Mouse (Mus musculus) left cerebral cortex, adult 18-20 months (tissue): ENCODE results near the gene Mpo. TPM values are rescaled to one million over a fixed set of nuclear protein-coding genes. Genes with fewer than 3 reads are reported as not detected.

Experiments used
- DNase-seq, 2 experiments: peaks; one replicate each; pipeline ENCODE4 v3.0.0; 2021 to 2022; ENCODE audit warnings: low spot score in 2 of 2, mixed read lengths in 1 of 2
- total RNA-seq, 2 experiments: library from RNA; stranded (reverse); gene quantifications; 2 replicates each; pipeline ENCODE4 v1.2.3; 2021

Gene Mpo
- total RNA-seq, 2 experiments from 2014 or later = 0.26 TPM; not detected in 1

- no peak for DNase-seq
Observed at GRCm38 (mm10) chr11:87757001-87757954, 36.1 kb upstream of the Mpo start.

- DNase-seq = no peak
Observed at GRCm38 (mm10) chr11:87758161-87758911, 35.0 kb upstream of the Mpo start.

GRCm38 (mm10) chr11:87758957-87759608 lies 34.3 kb upstream of the Mpo start:
- no peak for DNase-seq

GRCm38 (mm10) chr11:87759609-87760005 lies 33.8 kb upstream of the Mpo start:
- peak; percentile 50 to 57 for DNase-seq

GRCm38 (mm10) chr11:87760301-87761081 lies 32.9 kb upstream of the Mpo start, which contains the start of gene Tspoap1:
Tspoap1 (plus strand) TSS chr11:87760541.
- peak; percentile 71 to 76 for DNase-seq

GRCm38 (mm10) chr11:87761181-87761721 lies 32.1 kb upstream of the Mpo start:
- DNase-seq = peak in 1 of 2 experiments; percentile 35

- DNase-seq = peak; percentile 28 to 36
Observed at GRCm38 (mm10) chr11:87761806-87762701, 31.3 kb upstream of the Mpo start.

- peak; percentile 21 to 26 for DNase-seq
Observed at GRCm38 (mm10) chr11:87762702-87763385, 30.5 kb upstream of the Mpo start.

- DNase-seq = peak; percentile 85 to 89
Observed at GRCm38 (mm10) chr11:87763511-87763987, 29.8 kb upstream of the Mpo start.

GRCm38 (mm10) chr11:87763988-87764876 lies 29.1 kb upstream of the Mpo start:
- peak; percentile 51 to 59 for DNase-seq

GRCm38 (mm10) chr11:87768745-87769144 lies 24.6 kb upstream of the Mpo start:
- no peak for DNase-seq

GRCm38 (mm10) chr11:87770989-87771388 lies 22.4 kb upstream of the Mpo start:
- peak; percentile 77 to 88 for DNase-seq

GRCm38 (mm10) chr11:87772354-87772753 lies 21.0 kb upstream of the Mpo start:
- DNase-seq = no peak

GRCm38 (mm10) chr11:87778100-87778765 lies 15.1 kb upstream of the Mpo start:
- DNase-seq = peak; percentile 46 to 62

- no peak for DNase-seq
Observed at GRCm38 (mm10) chr11:87778915-87779314, 14.5 kb upstream of the Mpo start.

GRCm38 (mm10) chr11:87779392-87779791 lies 14.0 kb upstream of the Mpo start:
- no peak for DNase-seq

GRCm38 (mm10) chr11:87780130-87780529 lies 13.3 kb upstream of the Mpo start:
- no peak for DNase-seq
